Mouse (Mus musculus): ENCODE results near the gene Tab1. TPM values are rescaled to one million over a fixed set of nuclear protein-coding genes. Genes with fewer than 3 reads are reported as not detected.

Tab1 gene
- total RNA-seq, 1 experiment, result 16.6 TPM

DNA sequence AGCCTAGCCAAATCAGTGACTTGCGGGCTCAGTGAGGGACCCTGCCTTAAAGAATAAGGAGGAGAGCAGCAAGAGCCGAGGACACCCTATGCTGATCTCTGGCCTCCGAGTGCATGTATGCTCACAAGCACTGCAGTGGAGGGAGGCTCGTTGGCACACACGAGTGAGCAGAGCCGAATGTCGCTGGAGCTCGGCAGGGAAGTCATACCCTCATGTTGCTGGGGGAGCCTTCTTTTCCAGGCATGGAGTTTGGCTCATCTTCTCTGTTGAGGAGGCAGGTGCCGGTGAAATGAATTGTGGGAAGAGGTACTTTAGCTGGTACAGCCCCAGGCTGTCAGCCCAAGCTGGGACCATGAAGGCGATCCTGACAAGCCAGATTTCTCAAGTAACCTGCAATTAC, 36.5 kb upstream of the Tab1 start:
- Histone ChIP-seq H3K36me3 (ENCODE audit: control insufficient read depth, insufficient read depth, low read length, poor library complexity, severe bottlenecking) (no peaks in the 10 kb centered on the region; the same call in 1 of the 2 replicates), H3K9me3 (ENCODE audit: control insufficient read depth, insufficient read depth, low read depth, low read length) (no peaks in the 10 kb centered on the region), H3K27ac (ENCODE audit: insufficient read depth, low read depth, low read length, poor library complexity, severe bottlenecking) (peak overlapping the region; percentile 10; the same call in 1 of the 2 replicates), H3K4me1 (ENCODE audit: control insufficient read depth in 2 of 2, insufficient read depth in 2 of 2, low read length in 2 of 2, poor library complexity in 1 of 2) (peaks cover 17 to 56% of the 10 kb centered on the region in 2 experiments), H3K4me3 (ENCODE audit: insufficient read depth in 1 of 2, low read depth in 1 of 2, low read length in 2 of 2, poor library complexity in 1 of 2, severe bottlenecking in 1 of 2) (peak overlapping the region in 1 of 2 experiments; percentile 4; a peak in 1 of 4 replicates), H3K9ac (ENCODE audit: insufficient read depth, low read depth, low read length, poor library complexity, severe bottlenecking) (peak overlapping the region; percentile 9; the same call in 1 of the 2 replicates)
- in situ Hi-C loops (cut with MboI; ENCODE audit: low sequenced_read_pairs in 2 of 2, unreplicated experiment in 2 of 2), result no loop called here
- TF ChIP-seq ZNF384 (IDR thresholded peaks at IDR 0.05; ENCODE audit: low read depth, low read length) (no peak), ZC3H11A (IDR thresholded peaks at IDR 0.05; ENCODE audit: borderline replicate concordance, low read depth, low read length) (no peak), MAFK (IDR thresholded peaks at IDR 0.05; ENCODE audit: insufficient read depth, low read depth, low read length) (no peak), CHD2 (IDR thresholded peaks at IDR 0.05; ENCODE audit: low read depth, low read length) (no peak), HCFC1 (IDR thresholded peaks at IDR 0.05; ENCODE audit: borderline replicate concordance, insufficient read depth, low read length) (no peak)
- DNase-seq (ENCODE audit: low read depth, low spot score), result no peak

DNA sequence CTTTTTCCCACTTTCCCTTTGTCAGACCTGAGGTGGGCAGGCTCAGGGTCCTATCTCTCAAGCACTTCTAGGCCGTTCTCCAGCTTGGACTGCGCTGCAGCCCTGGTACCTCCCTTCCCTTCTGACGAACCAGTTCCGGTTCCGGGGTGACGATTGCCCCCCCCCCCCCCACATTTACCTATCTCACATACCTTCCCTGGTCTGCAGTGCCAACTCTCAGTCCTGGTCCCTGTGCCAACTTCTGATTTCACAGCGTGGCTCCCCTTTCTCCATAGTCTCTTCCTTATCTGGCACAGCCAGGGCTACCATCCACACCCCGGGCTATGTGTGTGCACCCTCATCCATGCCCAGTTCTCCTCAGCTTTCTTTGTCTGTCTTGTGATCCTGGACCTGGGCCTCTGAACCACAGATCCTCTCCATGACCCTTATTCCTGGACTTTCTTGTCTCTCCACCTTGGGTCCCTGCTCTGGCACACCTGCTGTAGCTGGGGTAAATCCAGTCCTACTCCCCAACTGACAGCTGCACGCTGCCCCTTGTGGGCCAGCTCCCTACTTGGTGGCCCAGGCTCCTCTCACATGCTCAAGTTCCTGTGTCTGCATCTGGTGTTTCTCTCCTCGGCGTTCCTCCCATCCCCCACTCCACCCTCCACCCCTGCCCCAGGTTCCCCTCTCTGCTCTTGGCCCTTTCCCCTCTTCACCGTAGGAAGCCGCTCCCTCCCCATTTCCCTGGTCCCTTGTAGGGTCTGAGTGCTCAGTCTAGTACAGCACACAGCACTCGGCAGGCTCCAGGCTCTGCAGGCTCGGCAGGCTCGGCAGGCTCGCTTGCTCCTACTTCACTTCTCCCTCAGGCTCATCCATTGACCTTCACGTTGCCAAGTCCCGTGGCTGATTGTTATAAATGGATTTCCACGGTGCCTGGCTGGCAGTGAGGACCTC, 35.7 kb upstream of the Tab1 start:
- TF ChIP-seq ZC3H11A (IDR thresholded peaks at IDR 0.05; ENCODE audit: borderline replicate concordance, low read depth, low read length), result no peak
- no peak for TF ChIP-seq ZNF384 (IDR thresholded peaks at IDR 0.05; ENCODE audit: low read depth, low read length)
- TF ChIP-seq MAFK (IDR thresholded peaks at IDR 0.05; ENCODE audit: insufficient read depth, low read depth, low read length), result no peak
- TF ChIP-seq HCFC1 (IDR thresholded peaks at IDR 0.05; ENCODE audit: borderline replicate concordance, insufficient read depth, low read length), result no peak
- TF ChIP-seq CHD2 (IDR thresholded peaks at IDR 0.05; ENCODE audit: low read depth, low read length), result no peak
- Histone ChIP-seq H3K36me3 (ENCODE audit: control insufficient read depth, insufficient read depth, low read length, poor library complexity, severe bottlenecking) (no peaks in the 10 kb centered on the region; the same call in 1 of the 2 replicates), H3K4me1 (ENCODE audit: control insufficient read depth in 2 of 2, insufficient read depth in 2 of 2, low read length in 2 of 2, poor library complexity in 1 of 2) (peaks cover 15 to 58% of the 10 kb centered on the region in 2 experiments), H3K9ac (ENCODE audit: insufficient read depth, low read depth, low read length, poor library complexity, severe bottlenecking) (peak overlapping the region; percentile 43; the same call in 1 of the 2 replicates), H3K9me3 (ENCODE audit: control insufficient read depth, insufficient read depth, low read depth, low read length) (no peaks in the 10 kb centered on the region), H3K4me3 (ENCODE audit: insufficient read depth in 1 of 2, low read depth in 1 of 2, low read length in 2 of 2, poor library complexity in 1 of 2, severe bottlenecking in 1 of 2) (peak overlapping the region; percentile 24 to 42; a peak in 2 of 4 replicates), H3K27ac (ENCODE audit: insufficient read depth, low read depth, low read length, poor library complexity, severe bottlenecking) (peak overlapping the region; percentile 10; the same call in 1 of the 2 replicates)
- in situ Hi-C loops (cut with MboI; ENCODE audit: low sequenced_read_pairs in 2 of 2, unreplicated experiment in 2 of 2), result no loop called here
- DNase-seq (ENCODE audit: low read depth, low spot score), result no peak

DNA sequence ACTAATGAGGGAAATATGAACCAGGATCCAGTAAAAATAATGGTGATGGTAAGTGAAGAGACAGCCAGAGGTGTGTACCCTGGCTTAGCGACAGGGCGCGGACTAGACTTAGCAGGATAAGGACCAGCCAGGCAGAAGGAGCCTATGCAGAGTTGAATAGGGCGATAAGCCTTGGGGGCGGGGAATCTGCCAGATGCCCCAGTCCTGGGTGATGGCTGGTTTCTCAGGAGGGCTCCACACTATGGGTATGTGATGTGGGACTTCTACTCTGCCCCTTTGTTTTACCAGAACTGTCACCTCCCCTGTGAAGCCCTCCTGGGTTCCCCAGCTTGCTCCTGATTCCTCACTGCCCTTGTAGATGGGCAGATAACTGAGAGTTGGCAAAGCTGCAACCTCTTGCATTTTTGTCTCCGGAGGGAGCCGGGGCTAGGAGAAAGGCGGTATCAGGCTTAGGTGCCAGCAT, 34.9 kb upstream of the Tab1 start:
- Histone ChIP-seq H3K4me1 (ENCODE audit: control insufficient read depth in 2 of 2, insufficient read depth in 2 of 2, low read length in 2 of 2, poor library complexity in 1 of 2) (peaks cover 10 to 58% of the 10 kb centered on the region in 2 experiments), H3K9me3 (ENCODE audit: control insufficient read depth, insufficient read depth, low read depth, low read length) (no peaks in the 10 kb centered on the region), H3K9ac (ENCODE audit: insufficient read depth, low read depth, low read length, poor library complexity, severe bottlenecking) (peak overlapping the region; percentile 43; the same call in 1 of the 2 replicates), H3K27ac (ENCODE audit: insufficient read depth, low read depth, low read length, poor library complexity, severe bottlenecking) (no peak overlapping the region), H3K36me3 (ENCODE audit: control insufficient read depth, insufficient read depth, low read length, poor library complexity, severe bottlenecking) (no peaks in the 10 kb centered on the region; the same call in 1 of the 2 replicates), H3K4me3 (ENCODE audit: insufficient read depth in 1 of 2, low read depth in 1 of 2, low read length in 2 of 2, poor library complexity in 1 of 2, severe bottlenecking in 1 of 2) (no peak overlapping the region; a peak in 1 of 4 replicates)
- no peak for DNase-seq (ENCODE audit: low read depth, low spot score)
- TF ChIP-seq ZC3H11A (IDR thresholded peaks at IDR 0.05; ENCODE audit: borderline replicate concordance, low read depth, low read length) (no peak), MAFK (IDR thresholded peaks at IDR 0.05; ENCODE audit: insufficient read depth, low read depth, low read length) (no peak), ZNF384 (IDR thresholded peaks at IDR 0.05; ENCODE audit: low read depth, low read length) (no peak), CHD2 (IDR thresholded peaks at IDR 0.05; ENCODE audit: low read depth, low read length) (no peak), HCFC1 (IDR thresholded peaks at IDR 0.05; ENCODE audit: borderline replicate concordance, insufficient read depth, low read length) (no peak)
- in situ Hi-C loops (cut with MboI; ENCODE audit: low sequenced_read_pairs in 2 of 2, unreplicated experiment in 2 of 2), result no loop called here

DNA sequence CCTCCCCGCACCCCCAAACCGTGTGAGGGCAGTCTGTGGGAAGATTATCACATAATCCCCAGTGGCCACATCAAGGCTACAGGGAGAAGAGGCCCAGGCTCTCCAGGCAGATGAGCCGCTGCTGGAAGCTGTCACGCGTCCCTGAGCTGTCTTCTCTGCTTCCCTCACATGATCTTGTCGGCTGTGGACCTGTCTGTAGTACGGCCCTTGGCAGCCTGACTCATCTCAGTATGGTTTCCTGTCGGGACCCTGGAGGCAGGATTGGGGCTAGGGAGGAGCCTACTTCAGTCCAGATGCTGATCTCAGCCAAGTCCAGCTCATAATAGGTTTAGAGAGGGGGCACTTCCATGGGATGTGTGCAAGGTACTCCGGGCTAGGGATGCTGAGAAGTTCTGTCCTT, 34.1 kb upstream of the Tab1 start:
- no peaks in the 10 kb centered on the region for H3K9me3 ChIP-seq (ENCODE audit: control insufficient read depth, insufficient read depth, low read depth, low read length)
- in situ Hi-C loops (cut with MboI; ENCODE audit: low sequenced_read_pairs in 2 of 2, unreplicated experiment in 2 of 2), result no loop called here
- H3K4me1 ChIP-seq (ENCODE audit: control insufficient read depth in 2 of 2, insufficient read depth in 2 of 2, low read length in 2 of 2, poor library complexity in 1 of 2), result peaks cover 10 to 64% of the 10 kb centered on the region in 2 experiments
- peak overlapping the region; percentile 42 for H3K9ac ChIP-seq (ENCODE audit: insufficient read depth, low read depth, low read length, poor library complexity, severe bottlenecking)
- no peak overlapping the region for H3K4me3 ChIP-seq (ENCODE audit: insufficient read depth in 1 of 2, low read depth in 1 of 2, low read length in 2 of 2, poor library complexity in 1 of 2, severe bottlenecking in 1 of 2)
- no peak overlapping the region; the same call in 1 of the 2 replicates for H3K27ac ChIP-seq (ENCODE audit: insufficient read depth, low read depth, low read length, poor library complexity, severe bottlenecking)
- TF ChIP-seq MAFK (IDR thresholded peaks at IDR 0.05; ENCODE audit: insufficient read depth, low read depth, low read length) (no peak), ZNF384 (IDR thresholded peaks at IDR 0.05; ENCODE audit: low read depth, low read length) (no peak), HCFC1 (IDR thresholded peaks at IDR 0.05; ENCODE audit: borderline replicate concordance, insufficient read depth, low read length) (no peak), ZC3H11A (IDR thresholded peaks at IDR 0.05; ENCODE audit: borderline replicate concordance, low read depth, low read length) (no peak), CHD2 (IDR thresholded peaks at IDR 0.05; ENCODE audit: low read depth, low read length) (no peak)
- DNase-seq (ENCODE audit: low read depth, low spot score), result no peak
- H3K36me3 ChIP-seq (ENCODE audit: control insufficient read depth, insufficient read depth, low read length, poor library complexity, severe bottlenecking), result no peaks in the 10 kb centered on the region; the same call in 1 of the 2 replicates

Data from ES-E14 (cell line).